Mouse (Mus musculus) hindbrain, embryonic 14.5 days (tissue): Measurements from ENCODE around the gene Smo. TPM values are rescaled to one million over a fixed set of nuclear protein-coding genes. Genes with fewer than 3 reads are reported as not detected.

Experiments used
- ATAC-seq: fragments of 200-750 bp; cut with Nextera tagmentation; 2 replicates; pipeline ENCODE4 v1.8.0; 2017; ENCODE audit warnings: moderate number of reproducible peaks, mild to moderate bottlenecking, moderate TSS enrichment, moderate library complexity; ENCODE audit not compliant: low FRiP score
- DNase-seq: peaks from one replicate; pipeline ENCODE4 v3.0.0-alpha.2; 2015; ENCODE audit warnings: low spot score
- H3K27ac ChIP-seq: fragments of 300-500 bp; sonication (generic); 2 replicates; pipeline ENCODE4 v1.5.1; 2014; ENCODE audit warnings: mild to moderate bottlenecking, moderate library complexity
- H3K27me3 ChIP-seq: fragments of 300-500 bp; sonication (generic); 2 replicates; pipeline ENCODE4 v1.6.1; 2014; ENCODE audit warnings: mild to moderate bottlenecking, low read length, mixed read lengths; ENCODE audit not compliant: control insufficient read depth, insufficient read depth
- H3K36me3 ChIP-seq: fragments of 300-500 bp; sonication (generic); replicated peaks from 2 replicates; pipeline ENCODE4 v1.6.1; 2014; ENCODE audit not compliant: control insufficient read depth, insufficient read depth
- H3K4me1 ChIP-seq: fragments of 300-500 bp; sonication (generic); replicated peaks from 2 replicates; pipeline ENCODE4 v1.6.1; 2014; ENCODE audit warnings: antibody characterized with exemption, low read length, mixed read lengths; ENCODE audit not compliant: control insufficient read depth, insufficient read depth
- H3K4me2 ChIP-seq: fragments of 300-500 bp; sonication (generic); replicated peaks from 2 replicates; pipeline ENCODE4 v1.6.1; 2014; ENCODE audit warnings: mild to moderate bottlenecking, moderate library complexity
- H3K4me3 ChIP-seq: fragments of 300-500 bp; sonication (generic); replicated peaks from 2 replicates; pipeline ENCODE4 v1.5.1; 2014; ENCODE audit warnings: mild to moderate bottlenecking, low read length
- H3K9ac ChIP-seq: fragments of 300-500 bp; sonication (generic); 2 replicates; pipeline ENCODE4 v1.6.1; 2014
- H3K9me3 ChIP-seq: fragments of 300-500 bp; sonication (generic); 2 replicates; pipeline ENCODE4 v1.6.1; 2016; ENCODE audit warnings: low read length; ENCODE audit not compliant: control insufficient read depth
- WGBS: fragments of 180-500 bp; shearing (Covaris S2); extraction: QIAGEN DNeasy Blood & Tissue Kit; methylation state at CpG from one replicate; pipeline ENCODE4 v1.1.7; 2014; 5-methylcytosine and 5-hydroxymethylcytosine counted together
- polyA plus RNA-seq: library from polyadenylated mRNA; unstranded; fragments of >200 nt; fragmentation: Nextera tagmentation; extraction: Ambion mirVana; gene quantifications from 2 replicates; pipeline ENCODE4 v1.2.1, GENCODE M21; 2014

The Smo gene
- polyA plus RNA-seq, 1 experiment from 2014 or later, result 15.6 TPM

GRCm38 (mm10) chr6:29699085-29699745, 36.1 kb upstream of the Smo start:
- DNase-seq, result no peak
- no peak for ATAC-seq
- no peak overlapping the region for H3K9ac ChIP-seq
- 94% methylated on average over 7 of the region's 7 CpGs for WGBS
- H3K4me1 ChIP-seq, result peaks cover 6% of the 10 kb centered on the region
- H3K9me3 ChIP-seq, result no peaks in the 10 kb centered on the region
- H3K36me3 ChIP-seq, result no peaks in the 10 kb centered on the region
- no peaks in the 10 kb centered on the region; the same call in 1 of the 2 replicates for H3K27me3 ChIP-seq
- no peak overlapping the region for H3K4me2 ChIP-seq
- H3K4me3 ChIP-seq, result no peak overlapping the region
- H3K27ac ChIP-seq, result no peak overlapping the region

DNA sequence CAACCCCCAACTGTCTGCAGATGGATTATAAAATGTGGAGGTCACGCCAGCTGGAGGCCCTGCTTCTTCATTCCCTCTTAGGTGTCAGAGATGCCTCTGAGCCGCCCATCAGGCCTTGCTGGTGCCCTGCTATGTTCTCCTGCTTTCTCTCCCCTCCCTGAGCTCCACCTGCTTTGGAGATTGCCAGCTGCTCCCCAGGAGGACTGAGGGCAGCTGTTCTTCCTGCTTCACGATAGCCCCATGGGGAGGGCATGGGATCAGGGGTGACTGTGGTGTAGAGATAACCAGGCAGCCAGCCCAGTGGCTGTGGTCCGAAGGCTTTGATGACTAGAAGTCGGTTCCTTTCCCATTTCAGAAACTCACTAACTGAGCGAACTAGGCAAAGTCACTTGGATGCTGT, 34.3 kb upstream of the Smo start:
- no peak overlapping the region for H3K27ac ChIP-seq
- H3K4me3 ChIP-seq, result no peak overlapping the region
- H3K9ac ChIP-seq, result no peak overlapping the region
- DNase-seq, result no peak
- ATAC-seq, result no peak
- no peaks in the 10 kb centered on the region for H3K9me3 ChIP-seq
- H3K27me3 ChIP-seq, result no peaks in the 10 kb centered on the region
- WGBS, result 76% methylated on average over 6 of the region's 6 CpGs
- H3K4me1 ChIP-seq, result no peaks in the 10 kb centered on the region
- no peaks in the 10 kb centered on the region for H3K36me3 ChIP-seq
- no peak overlapping the region for H3K4me2 ChIP-seq

DNA sequence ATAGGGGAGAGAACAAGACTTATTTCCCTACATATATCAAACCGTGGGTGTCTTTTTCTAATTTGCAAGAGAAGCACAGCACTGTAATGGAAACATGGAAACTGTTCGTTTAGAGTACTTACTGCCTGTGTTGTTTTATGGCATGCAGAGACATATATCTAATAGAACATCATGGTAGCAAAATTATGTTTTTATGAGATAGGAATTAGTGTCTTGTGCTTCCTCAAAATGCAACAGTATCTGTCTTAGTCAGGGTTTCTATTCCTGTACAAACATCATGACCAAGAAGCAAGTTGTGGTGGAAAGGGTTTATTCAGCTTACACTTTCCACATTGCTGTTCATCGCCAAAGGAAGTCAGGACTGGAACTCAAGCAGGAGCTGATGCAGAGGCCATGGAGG, 33.2 kb upstream of the Smo start:
- 83% methylated on average over 3 of the region's 3 CpGs for WGBS

DNA sequence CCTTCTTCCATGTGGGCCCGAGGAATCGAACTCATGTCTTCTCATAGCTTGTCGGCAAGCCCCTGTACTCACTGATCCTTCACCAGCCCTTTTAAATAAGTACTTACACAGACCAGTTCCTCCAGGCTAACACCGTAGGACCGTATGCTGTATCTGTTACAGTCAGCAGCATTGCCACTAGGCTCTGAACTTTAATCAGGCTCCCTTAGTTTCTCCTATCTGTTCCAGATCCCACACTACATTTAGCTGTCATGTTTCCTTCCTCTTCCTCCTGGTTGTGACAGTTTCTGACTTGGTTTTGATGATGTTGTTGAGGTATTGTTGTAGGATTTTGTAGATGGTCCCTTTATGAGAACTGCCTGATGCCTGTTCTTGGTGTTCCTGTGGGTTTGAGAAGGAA, 31.2 kb upstream of the Smo start:
- no peak overlapping the region for H3K4me2 ChIP-seq
- no peak overlapping the region for H3K27ac ChIP-seq
- no peak for ATAC-seq
- no peaks in the 10 kb centered on the region for H3K9me3 ChIP-seq
- H3K36me3 ChIP-seq, result no peaks in the 10 kb centered on the region
- 92% methylated on average over 5 of the region's 5 CpGs for WGBS
- H3K9ac ChIP-seq, result no peak overlapping the region
- no peak overlapping the region for H3K4me3 ChIP-seq
- DNase-seq, result no peak
- H3K27me3 ChIP-seq, result no peaks in the 10 kb centered on the region
- H3K4me1 ChIP-seq, result no peaks in the 10 kb centered on the region

More for the DNA sequence above, 33.2 kb upstream of the Smo start:
- no peaks in the 10 kb centered on the region for H3K27me3 ChIP-seq
- H3K9ac ChIP-seq, result no peak overlapping the region
- H3K4me1 ChIP-seq, result no peaks in the 10 kb centered on the region
- H3K9me3 ChIP-seq, result no peaks in the 10 kb centered on the region
- ATAC-seq (no peak), DNase-seq (no peak)
- no peak overlapping the region for H3K4me2 ChIP-seq
- no peaks in the 10 kb centered on the region for H3K36me3 ChIP-seq
- H3K4me3 ChIP-seq, result no peak overlapping the region
- no peak overlapping the region for H3K27ac ChIP-seq

DNA sequence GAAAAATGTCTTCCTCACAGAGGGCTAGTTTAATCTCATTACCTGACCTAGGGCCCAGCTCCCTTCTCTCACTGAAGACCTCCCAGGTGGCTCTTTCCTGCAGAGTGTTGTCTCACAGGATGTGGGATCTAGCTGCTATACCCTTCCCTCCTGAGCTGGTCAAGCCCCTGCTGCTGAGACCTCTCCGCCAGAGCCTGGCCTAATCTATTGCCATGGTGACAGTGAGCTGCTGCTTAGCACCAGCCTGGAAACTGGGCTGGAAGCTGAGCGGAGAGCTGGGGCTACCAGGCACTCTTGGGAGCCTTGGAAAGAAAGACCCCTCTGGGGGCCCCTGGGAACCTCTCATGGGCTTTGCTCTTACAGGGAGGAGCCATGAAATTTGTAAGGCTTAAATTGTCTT, 27.4 kb upstream of the Smo start:
- Histone ChIP-seq H3K4me3 (no peak overlapping the region), H3K27ac (peak overlapping the region; percentile 51; the same call in 1 of the 2 replicates), H3K4me1 (peaks cover 4% of the 10 kb centered on the region), H3K36me3 (no peaks in the 10 kb centered on the region), H3K9ac (no peak overlapping the region), H3K9me3 (no peaks in the 10 kb centered on the region), H3K27me3 (no peaks in the 10 kb centered on the region), H3K4me2 (no peak overlapping the region)
- 5% methylated on average over 2 of the region's 2 CpGs for WGBS
- DNase-seq (peak; percentile 72), ATAC-seq (peak; percentile 80; the same call in 1 of the 2 replicates)

DNA sequence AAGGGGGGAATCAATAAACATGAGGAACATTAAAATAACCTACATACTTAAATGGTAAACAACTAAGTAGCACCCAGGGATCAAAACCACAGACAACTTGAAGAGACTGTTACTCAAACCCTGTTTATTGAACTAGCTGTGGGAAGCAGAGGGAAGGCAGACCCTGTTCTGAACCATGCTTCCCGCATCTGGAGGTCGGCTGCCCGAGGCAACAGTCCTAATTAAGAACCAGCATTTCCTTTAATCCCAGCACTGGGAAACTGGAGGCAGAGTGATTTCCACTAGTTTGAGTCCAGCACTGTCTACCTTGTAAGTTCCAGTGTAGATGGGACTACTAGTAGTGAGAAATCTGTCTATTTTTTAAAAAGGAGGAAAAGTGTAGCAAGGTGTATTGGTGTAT, 24.0 kb upstream of the Smo start:
- ATAC-seq, result no peak
- peaks cover 4% of the 10 kb centered on the region for H3K4me1 ChIP-seq

GRCm38 (mm10) chr6:29712011-29712584, 23.2 kb upstream of the Smo start:
- H3K9ac ChIP-seq, result no peak overlapping the region
- ATAC-seq (peak; percentile 31; the same call in 1 of the 2 replicates), DNase-seq (peak; percentile 77)
- H3K9me3 ChIP-seq, result no peaks in the 10 kb centered on the region
- no peak overlapping the region for H3K27ac ChIP-seq
- WGBS, result 57% methylated on average over 3 of the region's 3 CpGs
- H3K4me2 ChIP-seq, result no peak overlapping the region
- H3K36me3 ChIP-seq, result no peaks in the 10 kb centered on the region
- no peak overlapping the region for H3K4me3 ChIP-seq
- no peaks in the 10 kb centered on the region for H3K27me3 ChIP-seq
- H3K4me1 ChIP-seq, result peaks cover 4% of the 10 kb centered on the region

More for the DNA sequence above, 24.0 kb upstream of the Smo start:
- Histone ChIP-seq H3K9me3 (no peaks in the 10 kb centered on the region), H3K36me3 (no peaks in the 10 kb centered on the region), H3K27me3 (no peaks in the 10 kb centered on the region), H3K4me2 (no peak overlapping the region), H3K27ac (no peak overlapping the region), H3K9ac (no peak overlapping the region), H3K4me3 (no peak overlapping the region)
- no peak for DNase-seq
- 69% methylated on average over 3 of the region's 3 CpGs for WGBS

GRCm38 (mm10) chr6:29716624-29717365, 18.5 kb upstream of the Smo start:
- Histone ChIP-seq H3K9ac (no peak overlapping the region), H3K4me2 (no peak overlapping the region), H3K4me1 (peaks cover 24% of the 10 kb centered on the region), H3K4me3 (no peak overlapping the region), H3K36me3 (no peaks in the 10 kb centered on the region), H3K9me3 (no peaks in the 10 kb centered on the region), H3K27me3 (no peaks in the 10 kb centered on the region), H3K27ac (no peak overlapping the region)
- ATAC-seq (no peak), DNase-seq (no peak)
- WGBS, result 83% methylated on average over 10 of the region's 10 CpGs

DNA sequence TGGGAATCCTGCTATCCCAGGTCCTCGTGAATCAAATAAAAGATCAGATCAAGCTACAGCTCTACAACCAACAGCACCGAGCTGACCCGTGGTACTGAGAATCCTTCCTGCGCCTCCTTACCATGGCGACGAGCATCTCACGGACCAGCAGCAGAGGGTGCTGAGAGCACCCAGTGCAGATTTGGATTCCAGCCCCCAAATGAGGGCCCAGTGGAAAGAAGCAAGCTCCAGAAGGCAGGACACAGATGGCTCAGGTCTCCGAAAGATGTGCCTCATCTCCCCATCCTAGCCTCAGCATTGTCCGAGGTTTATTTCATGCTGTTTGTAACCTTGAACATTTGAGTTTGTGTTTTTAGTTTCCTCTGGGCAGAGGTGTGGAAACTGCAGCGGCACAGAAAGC, 17.8 kb upstream of the Smo start:
- no peaks in the 10 kb centered on the region for H3K27me3 ChIP-seq
- 56% methylated on average over 10 of the region's 10 CpGs for WGBS
- no peak for ATAC-seq
- no peak overlapping the region for H3K4me3 ChIP-seq
- DNase-seq, result no peak
- H3K9me3 ChIP-seq, result no peaks in the 10 kb centered on the region
- peaks cover 24% of the 10 kb centered on the region for H3K4me1 ChIP-seq
- no peaks in the 10 kb centered on the region for H3K36me3 ChIP-seq
- peak overlapping the region; percentile 48; the same call in 1 of the 2 replicates for H3K4me2 ChIP-seq
- no peak overlapping the region; the same call in 1 of the 2 replicates for H3K27ac ChIP-seq
- H3K9ac ChIP-seq, result no peak overlapping the region
